Mouse (Mus musculus) left cerebral cortex, adult 2 months (tissue): ENCODE data around the gene Rgs7. TPM values are rescaled to one million over a fixed set of nuclear protein-coding genes. Genes with fewer than 3 reads are reported as not detected.

Source experiments
- DNase-seq, 2 experiments: peaks; one replicate each; pipeline ENCODE4 v3.0.0; 2021 to 2022; ENCODE audit warnings: low spot score in 2 of 2, mixed read lengths in 1 of 2; ENCODE audit errors: extremely low spot score in 1 of 2
- H3K27ac ChIP-seq: fragments of 200-600 bp; 2 replicates; pipeline ENCODE4 v1.8.1; 2022
- H3K4me3 ChIP-seq: fragments of 200-600 bp; 2 replicates; pipeline ENCODE4 v1.8.1; 2022
- CTCF ChIP-seq: fragments of 200-600 bp; IDR thresholded peaks from 2 replicates; pipeline ENCODE4 v1.8.1; 2022; ENCODE audit warnings: antibody characterized with exemption, mild to moderate bottlenecking, moderate library complexity
- intact Hi-C: fragments of 180-260 bp; cut with DNase I; formaldehyde crosslinking; loops from one replicate; pipeline ENCODE4 v1.15.1; 2025
- total RNA-seq, 2 experiments: library from RNA; stranded (reverse); gene quantifications; 2 replicates each; pipeline ENCODE4 v1.2.3; 2021

Rgs7 gene
- total RNA-seq, 2 experiments from 2014 or later = 114 to 120 TPM

DNA sequence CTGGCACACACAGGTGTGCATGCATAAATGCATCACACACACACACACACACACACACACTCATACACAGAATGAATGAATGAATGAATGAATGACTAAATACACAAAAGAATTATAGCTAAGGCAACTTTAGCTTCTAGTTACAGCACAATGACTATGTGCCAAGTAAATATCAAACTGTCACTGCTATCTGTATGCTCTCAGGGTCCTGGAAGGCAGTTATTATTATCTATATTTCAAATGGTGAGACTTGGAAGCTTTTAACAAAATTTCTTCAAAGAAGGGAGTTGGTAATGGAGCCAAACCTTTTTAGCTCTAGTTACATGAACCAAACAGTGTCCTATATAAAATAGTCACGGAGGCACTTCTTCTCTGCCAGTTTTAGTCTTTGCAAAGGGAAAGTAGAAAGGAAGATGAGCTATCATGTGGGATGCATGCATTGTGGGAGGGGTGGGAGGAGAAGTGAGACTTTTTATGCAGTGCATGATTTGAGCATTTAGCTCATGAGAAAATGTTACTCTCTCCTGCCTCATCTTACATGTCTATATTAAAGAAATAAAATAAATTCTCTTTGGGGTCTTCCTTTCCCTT, 383.9 kb downstream of the Rgs7 start:
- Histone ChIP-seq H3K27ac (peak overlapping the region; percentile 60), H3K4me3 (no peak overlapping the region)
- TF ChIP-seq CTCF = no peak
- intact Hi-C loops = loop anchor here (1.0 to 5.0 kb wide), 3 partner anchors 38 to 469 kb away; no protein-coding TSS in a partner anchor
- DNase-seq = no peak

DNA sequence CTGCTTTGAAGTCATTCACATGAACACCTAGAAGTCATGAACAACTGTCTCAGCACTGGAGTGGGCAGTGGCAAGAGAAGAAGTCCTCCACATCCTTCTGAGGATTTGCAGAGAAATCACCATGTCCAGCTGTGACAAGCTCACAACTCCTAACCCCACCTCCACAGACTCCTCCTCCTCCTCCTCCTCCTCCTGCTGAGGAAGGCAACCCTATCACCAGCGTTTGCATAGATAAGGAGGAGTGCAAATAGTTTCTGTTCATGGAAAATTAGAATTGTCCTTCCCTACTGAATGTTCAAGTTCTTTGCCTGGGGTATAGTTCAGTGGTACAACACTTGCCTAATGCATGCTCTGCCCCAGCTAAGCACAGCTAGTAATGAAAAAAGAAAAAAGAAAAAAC, 386.0 kb downstream of the Rgs7 start:
- intact Hi-C loops = loop anchor here (5.0 kb wide), 1 partner anchor 471 kb away; no protein-coding TSS in a partner anchor
- TF ChIP-seq CTCF = no peak
- no peak for DNase-seq
- Histone ChIP-seq H3K4me3 (no peak overlapping the region), H3K27ac (0 out of 2 replicates have a peak overlapping the region, but pooled peaks have one; percentile 5)

DNA sequence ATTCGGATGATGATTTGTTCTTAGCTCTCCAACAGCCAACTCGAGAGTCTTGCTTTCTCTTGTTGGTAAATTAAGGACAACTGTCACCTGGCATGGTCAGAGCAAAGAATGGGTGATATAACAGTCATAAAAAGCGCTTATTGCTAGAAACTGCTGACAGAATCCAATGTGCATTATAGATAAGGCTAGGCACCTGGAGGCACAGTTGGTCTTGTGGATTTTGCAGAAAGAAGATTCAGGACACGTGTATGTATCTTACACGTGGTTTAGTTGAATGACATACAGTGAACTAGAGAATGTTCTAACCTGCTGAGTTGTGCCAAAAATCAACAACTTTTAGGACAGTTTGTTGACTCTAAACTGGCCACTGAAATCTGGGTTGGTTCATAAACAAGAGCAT, 386.9 kb downstream of the Rgs7 start:
- TF ChIP-seq CTCF = no peak
- H3K27ac ChIP-seq = no peak overlapping the region; the same call in 1 of the 2 replicates
- no peak overlapping the region for H3K4me3 ChIP-seq
- no peak for DNase-seq
- intact Hi-C loops = loop anchor here (5.0 kb wide), 1 partner anchor 472 kb away; no protein-coding TSS in a partner anchor

DNA sequence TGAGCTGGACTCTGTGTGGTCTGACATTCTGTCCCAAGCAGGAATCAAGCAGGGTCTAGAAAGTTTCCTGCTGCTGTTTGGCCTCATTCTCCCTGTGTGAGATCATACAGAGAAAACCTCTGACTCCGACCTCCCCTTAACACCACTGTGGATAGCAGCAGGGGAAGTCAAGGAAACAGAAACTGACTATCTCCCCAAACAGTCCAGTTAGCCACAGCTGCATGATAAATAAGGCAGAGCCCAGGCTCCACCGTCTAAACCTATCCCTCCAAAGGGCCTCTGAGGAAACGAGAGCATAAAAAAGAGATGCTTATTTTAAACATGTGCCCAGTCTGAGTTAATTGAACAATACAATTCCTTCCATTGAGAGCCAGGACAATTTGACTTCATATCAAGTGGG, 395.3 kb downstream of the Rgs7 start:
- intact Hi-C loops = no loop called here
- no peak for DNase-seq
- Histone ChIP-seq H3K27ac (no peak overlapping the region), H3K4me3 (no peak overlapping the region)
- TF ChIP-seq CTCF = no peak

DNA sequence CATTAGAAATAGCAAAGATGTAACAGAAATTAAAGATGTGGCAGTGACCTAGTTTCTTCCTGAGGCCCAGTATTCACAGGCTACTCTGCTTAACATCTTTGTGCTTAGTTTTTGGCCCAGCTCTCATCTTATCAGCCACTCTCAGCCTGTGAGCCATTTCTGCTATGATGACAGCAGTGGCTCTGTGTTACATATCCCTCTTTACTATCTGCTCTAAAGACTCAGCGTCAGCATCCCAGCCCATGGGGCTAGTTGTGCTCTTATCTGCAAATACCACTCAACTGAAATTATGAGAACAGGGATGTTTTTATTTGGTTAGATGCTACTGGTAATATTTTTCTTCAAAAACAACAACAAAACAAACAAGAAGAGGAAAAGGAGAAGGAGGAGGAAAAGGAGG, 410.2 kb downstream of the Rgs7 start:
- TF ChIP-seq CTCF = no peak
- no peak overlapping the region for H3K27ac ChIP-seq
- DNase-seq = no peak
- H3K4me3 ChIP-seq = no peak overlapping the region
- intact Hi-C loops = no loop called here

DNA sequence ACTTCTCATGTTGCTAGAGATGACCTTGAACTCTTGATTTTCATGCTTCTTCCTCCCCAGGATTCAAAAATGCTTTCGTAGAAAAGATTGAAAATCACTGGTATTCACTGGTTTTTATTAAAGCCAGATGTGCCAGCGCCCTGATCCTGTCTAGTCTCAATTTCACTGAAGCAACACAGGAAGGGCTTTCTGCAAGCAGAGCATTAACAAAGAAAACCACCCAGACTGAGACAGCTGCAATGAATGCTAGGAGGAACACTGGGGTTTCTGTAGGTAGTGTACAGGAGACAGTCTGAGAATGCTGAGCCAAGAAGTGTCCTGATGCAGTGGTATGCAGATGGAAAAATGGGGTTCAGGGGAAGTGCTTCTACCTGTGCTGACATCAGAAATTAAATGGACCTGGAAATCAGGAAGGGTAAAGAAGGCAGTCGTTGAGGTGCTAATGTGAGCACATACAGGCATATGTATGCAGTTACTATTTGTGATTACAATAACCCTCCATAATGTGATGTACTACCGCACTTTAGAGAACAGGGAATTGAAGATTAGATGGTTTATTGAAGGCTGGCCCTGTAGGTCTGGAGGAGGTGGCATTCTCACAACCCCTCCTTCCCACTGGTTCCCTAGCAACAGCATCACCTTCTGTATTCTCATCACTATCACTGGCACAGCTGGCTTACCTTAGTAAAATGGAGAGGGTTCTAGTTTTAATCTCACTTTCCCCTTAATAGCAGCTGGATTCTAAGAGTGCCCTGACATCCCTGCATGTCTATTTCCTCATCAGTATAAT, 412.3 kb downstream of the Rgs7 start:
- no peak for DNase-seq
- intact Hi-C loops = no loop called here
- TF ChIP-seq CTCF = no peak

DNA sequence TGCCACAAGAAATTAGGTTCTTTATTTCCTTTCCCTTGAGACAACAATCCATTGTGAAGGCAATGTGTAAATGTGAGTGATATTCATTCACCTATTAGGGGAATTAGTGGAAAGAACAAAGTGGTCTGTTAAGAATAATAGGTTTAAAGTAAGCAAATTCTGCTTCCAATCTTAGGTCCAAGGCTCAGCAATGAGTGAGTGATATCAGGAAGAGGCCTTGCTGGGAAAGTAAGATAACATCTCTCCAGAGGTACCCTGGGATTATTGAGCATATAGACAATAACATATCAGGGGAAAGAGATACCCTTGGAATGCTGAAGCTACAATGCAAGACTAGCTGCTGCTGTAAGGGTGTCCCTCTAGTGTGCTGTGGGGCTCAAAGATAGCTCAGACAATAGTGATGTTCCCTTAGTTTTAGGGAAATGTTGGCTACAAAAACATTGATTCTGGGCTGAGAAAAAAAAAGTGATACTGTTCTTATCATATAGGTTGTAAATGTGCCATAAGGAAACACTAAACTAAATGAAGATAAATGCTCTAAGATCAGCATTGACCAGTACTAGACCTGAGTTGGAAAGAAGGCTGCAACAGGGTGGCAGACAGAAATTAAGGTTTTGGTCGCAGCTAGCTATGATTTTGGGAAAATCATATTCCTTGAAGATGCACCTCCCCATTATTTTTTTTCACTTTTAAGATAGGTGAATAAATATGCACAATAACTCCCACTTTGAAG, 418.6 kb downstream of the Rgs7 start:
- TF ChIP-seq CTCF = no peak
- DNase-seq = no peak
- intact Hi-C loops = no loop called here
- no peak overlapping the region for H3K27ac ChIP-seq
- no peak overlapping the region for H3K4me3 ChIP-seq

More for the DNA sequence above, 412.3 kb downstream of the Rgs7 start:
- Histone ChIP-seq H3K4me3 (no peak overlapping the region), H3K27ac (no peak overlapping the region)

DNA sequence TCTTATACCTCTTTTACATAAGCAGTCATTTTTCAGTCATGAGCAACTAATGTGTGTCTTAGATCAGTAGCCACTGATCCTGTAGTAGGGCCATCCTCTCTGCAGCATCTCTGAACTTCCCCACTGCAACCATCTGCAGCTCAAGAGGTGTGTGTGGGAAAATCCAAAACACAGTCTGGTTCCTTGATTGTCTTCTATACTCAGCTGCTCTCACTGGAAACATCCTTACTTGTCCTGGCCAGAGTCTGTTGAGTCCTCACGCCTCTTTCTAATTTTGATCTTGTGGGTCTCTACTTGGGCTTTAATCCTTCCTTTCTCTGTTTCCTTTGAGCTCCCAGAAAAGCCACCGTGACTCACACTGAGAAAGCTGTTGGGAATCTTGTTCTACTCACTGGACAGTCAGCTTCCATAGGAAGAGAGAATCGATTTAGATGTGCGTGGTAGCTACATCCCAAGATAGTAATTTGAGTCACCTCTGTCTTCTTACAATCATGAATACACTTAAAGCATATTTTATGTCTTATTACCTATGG, 422.5 kb downstream of the Rgs7 start:
- DNase-seq = peak in 1 of 2 experiments; percentile 22
- no peak for TF ChIP-seq CTCF
- peak overlapping the region; percentile 72 for H3K27ac ChIP-seq
- H3K4me3 ChIP-seq = no peak overlapping the region
- intact Hi-C loops = loop anchor here (1.0 to 5.0 kb wide), 4 partner anchors 39 to 510 kb away; no protein-coding TSS in a partner anchor

DNA sequence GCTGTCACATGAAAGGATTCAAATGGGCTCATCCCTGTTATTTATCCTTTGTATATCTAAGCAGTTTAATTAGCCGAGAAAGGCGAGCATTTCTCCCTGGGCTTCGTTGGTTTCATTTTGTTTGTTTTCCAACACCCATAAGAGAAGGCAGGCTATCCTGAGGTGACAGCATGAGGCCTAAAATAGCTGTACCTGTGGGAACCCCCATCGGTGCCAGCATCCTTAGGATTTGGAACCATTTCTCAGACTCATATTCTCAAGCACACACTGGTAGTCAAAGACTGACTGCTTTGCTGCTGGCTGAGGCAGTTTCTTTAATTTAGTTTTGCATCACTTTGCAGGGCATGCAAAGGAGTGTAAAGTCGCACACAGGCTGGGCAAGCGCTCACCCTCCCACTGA, 443.2 kb downstream of the Rgs7 start:
- intact Hi-C loops = no loop called here
- no peak overlapping the region for H3K4me3 ChIP-seq
- no peak for DNase-seq
- no peak for TF ChIP-seq CTCF
- H3K27ac ChIP-seq = no peak overlapping the region

DNA sequence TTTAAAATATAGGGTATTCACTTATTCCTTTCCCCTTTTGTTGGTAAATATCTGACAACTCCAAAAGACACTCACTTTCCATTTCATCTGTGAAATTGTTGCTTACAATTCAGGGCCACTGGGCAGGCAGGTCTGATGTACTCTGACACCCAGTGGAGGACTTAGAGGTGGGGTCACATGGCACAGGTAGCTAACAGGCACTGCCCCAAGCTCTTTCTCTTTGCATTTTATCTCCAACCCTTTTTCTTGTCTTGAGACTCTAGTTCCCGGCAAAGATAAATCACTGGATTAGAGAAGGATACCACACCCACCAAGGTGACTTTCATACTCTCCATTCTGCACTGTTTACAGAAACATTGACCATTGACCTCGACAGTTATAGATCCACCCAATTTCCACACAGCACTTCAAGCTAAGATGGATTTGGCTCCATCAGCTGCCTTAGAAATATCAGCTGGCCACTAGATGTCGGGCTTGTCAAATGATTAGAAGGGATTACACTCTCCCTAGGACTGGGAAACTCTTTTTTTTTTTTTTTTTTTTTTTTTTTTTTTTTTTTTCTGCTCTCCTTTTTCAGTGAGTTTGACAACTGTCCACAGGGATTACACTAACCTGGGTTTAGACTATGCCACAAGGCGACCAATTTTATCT, 451.0 kb downstream of the Rgs7 start:
- Histone ChIP-seq H3K4me3 (no peak overlapping the region), H3K27ac (no peak overlapping the region)
- intact Hi-C loops = loop anchor here (5.0 kb wide), 1 partner anchor 626 kb away; no protein-coding TSS in a partner anchor
- DNase-seq = peak; percentile 44 to 46
- peak; percentile 66 for TF ChIP-seq CTCF

DNA sequence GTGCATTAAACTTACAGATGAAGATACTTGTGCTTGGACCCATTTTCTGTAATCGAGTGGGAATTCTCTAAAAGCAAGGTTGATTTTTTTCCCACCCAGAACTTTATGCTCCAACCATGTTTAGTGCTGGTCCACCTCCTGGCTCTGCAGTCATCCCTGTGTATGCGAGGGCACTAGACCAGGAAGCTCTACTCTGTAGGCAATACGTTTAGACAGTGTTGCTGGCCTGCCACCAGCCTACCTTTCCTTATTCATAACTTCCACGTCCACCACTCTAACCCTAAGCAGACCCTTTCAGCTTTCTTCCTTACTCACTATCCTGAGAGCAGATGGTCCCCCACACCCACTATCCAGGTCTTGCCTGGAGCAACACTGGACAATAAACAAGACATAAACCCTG, 452.3 kb downstream of the Rgs7 start:
- DNase-seq = no peak
- TF ChIP-seq CTCF = no peak
- H3K27ac ChIP-seq = no peak overlapping the region
- H3K4me3 ChIP-seq = no peak overlapping the region
- intact Hi-C loops = loop anchor here (5.0 kb wide), 1 partner anchor 627 kb away; no protein-coding TSS in a partner anchor
